Mouse (Mus musculus): ENCODE data around the gene Sh2d1b1.

Sh2d1b1 gene

GRCm38 (mm10) chr1:170324312-170324711 is 47.2 kb downstream of the Sh2d1b1 start:
- DNase-seq (ENCODE audit: low spot score in 2 of 2), result no peak

- no peak for DNase-seq (ENCODE audit: low spot score in 2 of 2)
Observed at GRCm38 (mm10) chr1:170325277-170325676, 48.2 kb downstream of the Sh2d1b1 start.

- DNase-seq (ENCODE audit: low spot score in 2 of 2), result no peak
Observed at GRCm38 (mm10) chr1:170331926-170332325, 54.8 kb downstream of the Sh2d1b1 start.

- DNase-seq (ENCODE audit: low spot score in 2 of 2), result no peak
Observed at GRCm38 (mm10) chr1:170332775-170333174, 55.7 kb downstream of the Sh2d1b1 start.

Measured in left cerebral cortex, adult 9 months (tissue).